Mouse (Mus musculus) forebrain, embryonic 11.5 days (tissue): ENCODE measurements around the gene Ppm1n. TPM values are rescaled to one million over a fixed set of nuclear protein-coding genes. Genes with fewer than 3 reads are reported as not detected.

ENCODE experiments used
- ATAC-seq: fragments of 200-750 bp; cut with Nextera tagmentation; replicated peaks from 2 replicates; pipeline ENCODE4 v1.8.0; 2017; ENCODE audit warnings: moderate TSS enrichment; ENCODE audit not compliant: low FRiP score
- DNase-seq: peaks from one replicate; pipeline ENCODE4 v3.0.0-alpha.2; 2017; ENCODE audit warnings: low spot score
- H3K27ac ChIP-seq: fragments of 300-500 bp; sonication (generic); 2 replicates; pipeline ENCODE4 v1.5.1; 2014; ENCODE audit warnings: low read depth, low read length
- H3K27me3 ChIP-seq: fragments of 300-500 bp; sonication (generic); 2 replicates; pipeline ENCODE4 v1.6.1; 2014; ENCODE audit warnings: mild to moderate bottlenecking, low read length, mixed read lengths; ENCODE audit not compliant: control insufficient read depth, insufficient read depth
- H3K36me3 ChIP-seq: fragments of 300-500 bp; sonication (generic); 2 replicates; pipeline ENCODE4 v1.6.1; 2014; ENCODE audit warnings: mild to moderate bottlenecking, low read length, moderate library complexity, mixed read lengths; ENCODE audit not compliant: control insufficient read depth, insufficient read depth
- H3K4me1 ChIP-seq: fragments of 300-500 bp; sonication (generic); replicated peaks from 2 replicates; pipeline ENCODE4 v1.6.1; 2014; ENCODE audit warnings: low read length, mixed read lengths; ENCODE audit not compliant: control insufficient read depth, insufficient read depth
- H3K4me2 ChIP-seq: fragments of 300-500 bp; sonication (generic); 2 replicates; pipeline ENCODE4 v1.6.1; 2014; ENCODE audit warnings: low read depth, mild to moderate bottlenecking, low read length, moderate library complexity, mixed read lengths; ENCODE audit not compliant: severe bottlenecking
- H3K4me3 ChIP-seq: fragments of 300-500 bp; sonication (generic); 2 replicates; pipeline ENCODE4 v1.5.1; 2014; ENCODE audit warnings: low read depth, low read length
- H3K9ac ChIP-seq: fragments of 300-500 bp; sonication (generic); 2 replicates; pipeline ENCODE4 v1.6.1; 2014; ENCODE audit warnings: low read length
- H3K9me3 ChIP-seq: fragments of 300-500 bp; sonication (generic); 2 replicates; pipeline ENCODE4 v1.6.1; 2016; ENCODE audit warnings: low read length, mixed read lengths; ENCODE audit not compliant: control insufficient read depth
- WGBS: fragments of 180-500 bp; shearing (Covaris S2); extraction: QIAGEN DNeasy Blood & Tissue Kit; methylation state at CpG from one replicate; pipeline ENCODE4 v1.1.7; 2014; 5-methylcytosine and 5-hydroxymethylcytosine counted together
- polyA plus RNA-seq: library from polyadenylated mRNA; unstranded; fragments of >200 nt; fragmentation: Nextera tagmentation; extraction: Ambion mirVana; gene quantifications from 2 replicates; pipeline ENCODE4 v1.2.1, GENCODE M21; 2014

Ppm1n gene
- polyA plus RNA-seq, 1 experiment from 2014 or later = 0.44 TPM

DNA sequence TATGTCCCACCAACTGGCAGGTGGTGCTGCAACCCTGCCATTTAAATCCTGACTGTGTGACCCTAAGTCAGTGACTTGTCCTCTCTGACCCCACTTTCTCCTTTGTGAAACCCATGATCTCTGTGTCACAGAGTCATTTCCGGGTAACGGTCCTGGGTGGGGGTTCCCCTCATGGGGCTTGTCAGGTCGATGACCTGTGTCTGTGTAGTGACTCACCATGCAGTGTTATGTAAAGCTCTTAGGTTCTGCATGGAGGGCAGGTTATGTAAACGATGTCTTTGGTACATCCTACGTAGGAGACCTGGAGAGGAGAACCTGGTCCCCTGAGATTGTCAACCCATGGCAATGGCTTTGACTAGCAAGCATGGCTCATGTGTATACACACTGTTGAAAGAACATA is 41.6 kb upstream of the Ppm1n start:
- Histone ChIP-seq H3K4me3 (no peak overlapping the region), H3K27me3 (no peaks in the 10 kb centered on the region), H3K36me3 (no peaks in the 10 kb centered on the region), H3K9me3 (no peaks in the 10 kb centered on the region), H3K4me1 (peaks cover 4% of the 10 kb centered on the region; the same call in 1 of the 2 replicates), H3K9ac (no peak overlapping the region), H3K4me2 (no peak overlapping the region), H3K27ac (no peak overlapping the region)
- ATAC-seq (no peak), DNase-seq (no peak)
- 75% methylated on average over 5 of the region's 5 CpGs for WGBS

DNA sequence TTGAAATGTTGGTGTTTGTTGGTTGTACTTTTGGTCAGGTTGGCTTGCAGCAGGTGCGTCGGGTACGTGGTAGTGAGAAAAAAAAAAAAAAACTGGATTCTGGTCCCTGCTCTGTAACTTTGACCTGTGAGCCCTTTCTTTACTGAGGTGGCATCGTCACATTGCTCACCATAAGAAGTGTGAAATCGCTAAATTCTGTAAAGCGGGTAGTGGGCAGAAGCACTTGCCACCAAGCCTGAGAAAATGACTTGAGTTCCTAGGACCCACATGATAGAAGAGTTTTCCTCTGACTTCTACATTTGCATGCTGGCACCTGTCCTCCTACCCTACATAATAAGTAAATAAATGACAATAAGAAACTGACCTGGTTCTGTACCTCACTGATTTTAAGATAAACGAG is 40.8 kb upstream of the Ppm1n start:
- Histone ChIP-seq H3K4me3 (no peak overlapping the region), H3K36me3 (no peaks in the 10 kb centered on the region), H3K9me3 (no peaks in the 10 kb centered on the region), H3K27me3 (no peaks in the 10 kb centered on the region), H3K4me1 (peaks cover 3% of the 10 kb centered on the region; the same call in 1 of the 2 replicates), H3K27ac (no peak overlapping the region), H3K9ac (no peak overlapping the region), H3K4me2 (no peak overlapping the region)
- ATAC-seq = no peak
- DNase-seq = no peak
- 48% methylated on average over 7 of the region's 7 CpGs for WGBS

DNA sequence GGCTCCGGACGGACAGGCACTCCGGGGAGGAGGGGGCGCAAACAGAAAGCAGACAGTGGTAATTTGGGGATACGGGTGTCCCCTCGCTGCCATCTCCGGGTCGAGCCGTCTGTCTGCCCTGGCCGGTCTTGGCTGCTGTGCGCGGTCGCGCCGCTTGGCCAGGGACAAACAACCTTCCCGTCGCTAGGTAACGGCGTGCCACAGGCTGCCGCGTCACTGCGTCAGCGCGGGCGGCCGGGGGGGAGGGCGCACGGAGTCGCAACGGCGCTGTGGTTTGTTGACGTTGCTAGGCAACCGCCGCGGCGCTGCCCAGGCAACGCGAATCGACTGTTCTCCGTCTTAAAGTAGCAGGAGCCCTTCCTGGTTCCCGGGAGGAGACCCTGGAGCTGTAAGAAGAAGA is 40.0 kb upstream of the Ppm1n start:
- Histone ChIP-seq H3K9ac (peak overlapping the region; percentile 35; the same call in 1 of the 2 replicates), H3K27me3 (no peaks in the 10 kb centered on the region), H3K4me3 (peak overlapping the region; percentile 35), H3K27ac (no peak overlapping the region), H3K4me1 (peaks cover 3% of the 10 kb centered on the region; the same call in 1 of the 2 replicates), H3K36me3 (no peaks in the 10 kb centered on the region), H3K9me3 (no peaks in the 10 kb centered on the region), H3K4me2 (peak overlapping the region; percentile 74)
- 0% methylated on average over 41 of the region's 41 CpGs for WGBS
- peak; percentile 97 for ATAC-seq
- DNase-seq = peak; percentile 98

DNA sequence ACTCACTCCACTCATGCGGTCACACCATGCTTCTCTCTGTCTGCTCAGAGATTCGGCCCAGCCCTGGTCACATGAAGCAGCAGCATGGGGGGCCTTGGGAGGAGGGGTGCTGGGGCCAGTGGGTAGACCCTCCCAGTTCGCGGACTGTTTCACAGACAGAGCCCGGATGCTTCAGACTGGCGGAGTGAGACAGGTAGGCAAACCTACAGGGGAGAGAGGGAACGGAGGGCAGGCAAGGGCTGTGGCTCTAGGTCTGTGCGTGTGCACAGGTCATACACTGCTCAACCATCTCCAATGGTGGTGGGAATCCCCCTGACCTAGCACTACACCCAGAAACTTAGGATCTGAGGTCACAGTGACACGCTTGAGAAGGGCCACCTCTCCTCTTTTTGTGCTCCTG is 39.6 kb upstream of the Ppm1n start:
- 18% methylated on average over 9 of the region's 9 CpGs for WGBS
- Histone ChIP-seq H3K9ac (peak overlapping the region; percentile 35; the same call in 1 of the 2 replicates), H3K4me3 (peak overlapping the region; percentile 35), H3K27me3 (no peaks in the 10 kb centered on the region), H3K4me1 (peaks cover 3% of the 10 kb centered on the region; the same call in 1 of the 2 replicates), H3K27ac (no peak overlapping the region), H3K9me3 (no peaks in the 10 kb centered on the region), H3K36me3 (no peaks in the 10 kb centered on the region), H3K4me2 (peak overlapping the region; percentile 74)
- peak; percentile 57 for ATAC-seq
- no peak for DNase-seq

DNA sequence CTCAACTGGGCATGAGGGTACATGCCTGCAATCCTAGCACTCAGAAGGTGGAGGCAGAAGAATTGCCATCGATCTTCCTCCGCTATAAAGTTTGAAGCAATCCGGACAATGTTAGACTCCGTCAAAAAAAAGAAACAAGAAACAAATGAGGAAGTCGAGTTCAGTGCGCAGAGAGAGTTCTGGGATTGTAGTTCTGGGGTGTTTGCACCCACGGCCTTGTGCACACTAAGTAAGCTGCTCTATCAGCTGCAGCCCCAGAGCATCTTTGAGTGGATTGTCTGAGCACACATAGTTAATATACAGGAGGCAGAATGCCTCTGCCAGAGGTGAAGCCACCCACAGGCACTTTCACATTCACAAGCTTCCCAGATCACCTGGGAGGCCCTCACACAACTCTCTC is 38.8 kb upstream of the Ppm1n start:
- Histone ChIP-seq H3K4me3 (no peak overlapping the region), H3K9me3 (no peaks in the 10 kb centered on the region), H3K27me3 (no peaks in the 10 kb centered on the region), H3K9ac (no peak overlapping the region), H3K27ac (no peak overlapping the region), H3K4me1 (peaks cover 3% of the 10 kb centered on the region; the same call in 1 of the 2 replicates), H3K4me2 (no peak overlapping the region), H3K36me3 (no peaks in the 10 kb centered on the region)
- 78% methylated on average over 7 of the region's 7 CpGs for whole genome bisulfite sequencing
- ATAC-seq (no peak), DNase-seq (no peak)

DNA sequence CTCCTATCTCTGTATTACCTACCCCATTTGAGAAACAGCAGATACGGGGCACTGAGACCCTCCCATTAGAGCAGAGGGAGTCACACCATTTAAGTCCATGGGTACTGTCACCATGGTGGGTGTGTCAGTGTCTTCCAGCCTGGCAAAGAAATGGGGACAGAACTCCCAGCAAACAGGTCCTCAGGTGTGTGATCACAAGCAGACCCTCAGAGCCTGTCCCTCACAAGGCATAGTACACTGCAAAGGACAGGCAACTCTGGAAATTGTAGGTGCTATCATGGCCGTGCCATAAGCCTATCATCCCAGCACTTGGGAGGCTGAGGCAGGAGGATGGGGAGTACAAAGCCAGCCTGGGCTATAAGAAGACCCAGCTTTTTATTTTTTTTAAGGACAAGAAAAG is 38.3 kb upstream of the Ppm1n start:
- H3K27ac ChIP-seq = no peak overlapping the region
- H3K36me3 ChIP-seq = no peaks in the 10 kb centered on the region
- ATAC-seq (no peak), DNase-seq (no peak)
- peaks cover 3% of the 10 kb centered on the region; the same call in 1 of the 2 replicates for H3K4me1 ChIP-seq
- no peak overlapping the region for H3K4me3 ChIP-seq
- H3K9ac ChIP-seq = no peak overlapping the region
- WGBS = 81% methylated on average over 2 of the region's 2 CpGs
- no peaks in the 10 kb centered on the region for H3K27me3 ChIP-seq
- H3K9me3 ChIP-seq = no peaks in the 10 kb centered on the region
- H3K4me2 ChIP-seq = no peak overlapping the region

DNA sequence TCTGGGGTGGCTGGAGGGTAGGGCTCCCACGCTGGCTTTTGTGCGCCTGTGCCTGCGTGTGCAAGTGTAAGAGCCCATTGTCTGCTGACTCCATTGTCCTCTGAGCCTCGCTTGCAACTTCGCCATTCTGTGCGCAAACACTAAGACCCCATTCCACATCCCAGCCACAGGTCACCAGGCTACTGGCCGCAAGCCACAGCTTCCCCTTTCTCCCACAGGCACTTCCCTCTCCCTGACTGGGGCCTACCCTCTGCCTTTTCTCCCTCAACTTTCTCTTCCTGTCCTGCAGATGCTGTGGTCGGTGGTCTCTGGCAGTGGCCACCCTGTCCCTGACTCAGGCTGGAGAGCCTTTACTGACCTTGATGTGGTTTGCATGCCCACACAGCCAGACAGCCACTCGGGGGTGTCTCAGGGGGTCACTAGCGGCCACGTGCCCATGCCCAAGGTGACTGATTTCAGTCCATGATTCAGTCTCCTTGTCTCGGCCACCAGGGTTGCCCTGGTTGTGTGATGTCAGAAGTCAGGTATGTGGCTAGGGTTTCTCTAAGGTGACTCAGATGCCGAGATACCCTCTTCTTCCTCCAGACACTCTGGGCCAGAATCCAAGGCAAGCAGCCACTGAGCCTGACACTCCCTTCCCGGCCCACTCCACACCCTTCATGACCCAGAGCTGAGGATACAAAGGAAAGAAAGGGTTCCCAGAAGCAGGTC is 36.7 kb upstream of the Ppm1n start:
- DNase-seq (no peak), ATAC-seq (no peak)
- H3K9ac ChIP-seq = no peak overlapping the region
- no peaks in the 10 kb centered on the region for H3K9me3 ChIP-seq
- WGBS = 51% methylated on average over 14 of the region's 14 CpGs
- no peak overlapping the region for H3K27ac ChIP-seq
- H3K4me3 ChIP-seq = no peak overlapping the region
- no peaks in the 10 kb centered on the region for H3K27me3 ChIP-seq
- no peaks in the 10 kb centered on the region for H3K36me3 ChIP-seq
- no peak overlapping the region for H3K4me2 ChIP-seq
- peaks cover 3% of the 10 kb centered on the region; the same call in 1 of the 2 replicates for H3K4me1 ChIP-seq

DNA sequence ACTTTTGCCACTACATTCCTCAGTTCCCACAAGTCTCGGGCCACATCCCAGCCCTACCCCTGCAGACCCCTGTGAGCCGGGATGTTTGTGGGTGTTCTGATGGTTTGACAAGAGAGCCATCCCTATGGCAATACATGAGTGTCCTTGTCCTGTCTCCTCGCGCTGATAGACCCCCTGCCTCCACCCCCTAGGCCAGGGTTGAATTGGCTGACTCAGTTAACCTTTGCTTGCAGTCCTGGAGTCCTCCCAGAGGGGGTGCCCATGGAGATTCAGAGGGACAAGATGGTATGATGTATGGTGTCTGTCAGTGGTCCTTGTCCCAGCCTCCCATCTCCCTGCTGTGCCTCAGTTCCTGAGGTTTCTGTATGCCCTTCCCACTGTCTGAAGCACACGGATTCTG is 34.2 kb upstream of the Ppm1n start:
- Histone ChIP-seq H3K27ac (no peak overlapping the region), H3K27me3 (no peaks in the 10 kb centered on the region), H3K4me1 (peaks cover 5% of the 10 kb centered on the region; the same call in 1 of the 2 replicates), H3K36me3 (no peaks in the 10 kb centered on the region), H3K9me3 (no peaks in the 10 kb centered on the region), H3K4me2 (no peak overlapping the region), H3K4me3 (no peak overlapping the region), H3K9ac (no peak overlapping the region)
- 51% methylated on average over 5 of the region's 5 CpGs for WGBS
- ATAC-seq (no peak), DNase-seq (no peak)

DNA sequence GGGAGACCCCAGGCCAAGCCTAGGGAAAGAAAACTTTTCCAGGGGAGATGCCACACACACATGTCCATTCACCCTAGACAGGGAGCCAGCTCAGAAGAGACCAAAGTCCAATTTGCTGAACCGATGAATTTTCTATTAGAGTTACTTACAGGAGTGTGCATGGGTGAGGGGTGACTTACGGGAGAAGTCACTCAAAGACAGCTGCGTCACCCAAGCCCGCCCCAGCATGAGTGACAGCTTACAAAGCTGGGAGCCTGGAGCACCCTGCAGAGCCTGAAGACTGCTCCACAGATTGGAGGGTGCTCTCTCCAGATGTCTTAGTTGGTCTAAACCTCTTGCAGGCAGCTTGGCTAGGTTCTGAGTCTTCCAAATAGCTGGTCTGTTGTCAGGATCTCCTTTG is 32.1 kb upstream of the Ppm1n start:
- no peak overlapping the region for H3K4me2 ChIP-seq
- peaks cover 4% of the 10 kb centered on the region for H3K27me3 ChIP-seq
- no peaks in the 10 kb centered on the region for H3K9me3 ChIP-seq
- 41% methylated on average over 4 of the region's 4 CpGs for WGBS
- H3K36me3 ChIP-seq = no peaks in the 10 kb centered on the region
- no peak overlapping the region for H3K4me3 ChIP-seq
- ATAC-seq (no peak), DNase-seq (no peak)
- no peak overlapping the region for H3K27ac ChIP-seq
- no peak overlapping the region for H3K9ac ChIP-seq
- peaks cover 5% of the 10 kb centered on the region; the same call in 1 of the 2 replicates for H3K4me1 ChIP-seq
